Mouse (Mus musculus): ENCODE data around the gene Arhgap45. TPM values are rescaled to one million over a fixed set of nuclear protein-coding genes. Genes with fewer than 3 reads are reported as not detected.
A peak's percentile ranks its signal among the peaks of the same experiment; 100 is the strongest.

The Arhgap45 gene
- total and polyA plus RNA-seq, 3 experiments, result 3.5 to 16.6 (median 5.1) TPM

DNA sequence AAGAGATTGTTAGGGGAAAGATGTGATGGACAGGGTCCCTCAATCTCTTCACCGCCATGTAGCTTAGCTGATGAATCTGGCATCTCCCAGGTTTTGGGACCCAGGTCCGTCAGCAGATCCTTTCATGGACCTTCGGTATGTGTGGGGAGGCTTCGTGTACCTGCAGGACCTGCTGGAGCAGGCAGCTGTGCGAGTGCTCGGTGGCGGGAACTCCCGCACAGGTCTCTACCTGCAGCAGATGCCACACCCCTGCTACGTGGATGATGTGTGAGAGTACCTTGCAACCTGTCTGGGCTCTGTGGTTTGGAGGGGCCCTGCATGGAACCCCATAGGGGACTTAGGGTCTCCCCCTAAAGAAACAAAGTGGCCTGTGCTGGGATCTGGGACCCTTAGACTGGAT, 14.5 kb upstream of the Arhgap45 start:
- H3K36me3 ChIP-seq (ENCODE audit: control insufficient read depth, insufficient read depth, low read length), result no peaks in the 10 kb centered on the region
- H3K4me1 ChIP-seq (ENCODE audit: control insufficient read depth, insufficient read depth, low read length), result peaks cover 6% of the 10 kb centered on the region
- H3K27me3 ChIP-seq (ENCODE audit: control insufficient read depth, insufficient read depth, low read length), result no peaks in the 10 kb centered on the region
- H3K79me2 ChIP-seq (replicated peaks; ENCODE audit: control insufficient read depth, insufficient read depth, low read length), result no peaks in the 10 kb centered on the region
- no peak for TF ChIP-seq POLR2A (IDR thresholded peaks at IDR 0.05; ENCODE audit: insufficient read depth, low read depth, low read length)
- no peak for TF ChIP-seq CTCF (IDR thresholded peaks at IDR 0.05)
- TF ChIP-seq EP300 (IDR thresholded peaks at IDR 0.05; ENCODE audit: insufficient read depth, low read depth, low read length), result no peak
- no peak overlapping the region for H3K27ac ChIP-seq
- DNase-seq, result no peak
- H3K4me3 ChIP-seq, result no peak overlapping the region
- H3K9ac ChIP-seq (ENCODE audit: low read depth, low read length), result no peak overlapping the region
- 96% methylated on average over 9 of the region's 9 CpGs for WGBS
- intact Hi-C loops (cut with DNase I), result loop anchor here (2.0 kb wide), 1 partner anchor 17 kb away; no protein-coding TSS in a partner anchor

DNA sequence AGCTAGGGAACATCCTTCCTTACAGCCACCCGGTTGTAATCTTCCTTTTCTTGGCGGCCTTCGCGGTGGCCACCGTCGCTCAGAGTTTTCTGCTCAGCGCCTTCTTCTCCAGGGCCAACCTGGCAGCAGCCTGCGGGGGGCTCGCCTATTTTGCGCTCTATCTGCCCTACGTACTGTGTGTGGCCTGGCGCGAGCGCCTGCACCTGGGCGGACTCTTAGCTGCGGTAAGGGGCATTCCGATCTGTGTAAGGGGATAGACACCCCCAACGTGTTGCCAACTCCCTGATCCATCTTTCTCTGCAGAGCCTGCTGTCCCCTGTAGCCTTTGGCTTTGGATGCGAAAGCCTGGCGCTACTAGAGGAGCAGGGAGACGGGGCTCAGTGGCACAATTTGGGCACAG, 13.6 kb upstream of the Arhgap45 start:
- Histone ChIP-seq H3K4me1 (ENCODE audit: control insufficient read depth, insufficient read depth, low read length) (peaks cover 5% of the 10 kb centered on the region), H3K27ac (peak overlapping the region; percentile 83), H3K27me3 (ENCODE audit: control insufficient read depth, insufficient read depth, low read length) (no peaks in the 10 kb centered on the region), H3K4me3 (no peak overlapping the region), H3K79me2 (replicated peaks; ENCODE audit: control insufficient read depth, insufficient read depth, low read length) (no peaks in the 10 kb centered on the region), H3K36me3 (ENCODE audit: control insufficient read depth, insufficient read depth, low read length) (no peaks in the 10 kb centered on the region), H3K9ac (ENCODE audit: low read depth, low read length) (peak overlapping the region; percentile 3; the same call in 1 of the 2 replicates)
- 61% methylated on average over 21 of the region's 21 CpGs for WGBS
- intact Hi-C loops (cut with DNase I), result loop anchor here (2.0 kb wide), 1 partner anchor 16 kb away; no protein-coding TSS in a partner anchor
- DNase-seq, result no peak
- no peak for TF ChIP-seq POLR2A (IDR thresholded peaks at IDR 0.05; ENCODE audit: insufficient read depth, low read depth, low read length)
- TF ChIP-seq CTCF (IDR thresholded peaks at IDR 0.05), result no peak
- no peak for TF ChIP-seq EP300 (IDR thresholded peaks at IDR 0.05; ENCODE audit: insufficient read depth, low read depth, low read length)

DNA sequence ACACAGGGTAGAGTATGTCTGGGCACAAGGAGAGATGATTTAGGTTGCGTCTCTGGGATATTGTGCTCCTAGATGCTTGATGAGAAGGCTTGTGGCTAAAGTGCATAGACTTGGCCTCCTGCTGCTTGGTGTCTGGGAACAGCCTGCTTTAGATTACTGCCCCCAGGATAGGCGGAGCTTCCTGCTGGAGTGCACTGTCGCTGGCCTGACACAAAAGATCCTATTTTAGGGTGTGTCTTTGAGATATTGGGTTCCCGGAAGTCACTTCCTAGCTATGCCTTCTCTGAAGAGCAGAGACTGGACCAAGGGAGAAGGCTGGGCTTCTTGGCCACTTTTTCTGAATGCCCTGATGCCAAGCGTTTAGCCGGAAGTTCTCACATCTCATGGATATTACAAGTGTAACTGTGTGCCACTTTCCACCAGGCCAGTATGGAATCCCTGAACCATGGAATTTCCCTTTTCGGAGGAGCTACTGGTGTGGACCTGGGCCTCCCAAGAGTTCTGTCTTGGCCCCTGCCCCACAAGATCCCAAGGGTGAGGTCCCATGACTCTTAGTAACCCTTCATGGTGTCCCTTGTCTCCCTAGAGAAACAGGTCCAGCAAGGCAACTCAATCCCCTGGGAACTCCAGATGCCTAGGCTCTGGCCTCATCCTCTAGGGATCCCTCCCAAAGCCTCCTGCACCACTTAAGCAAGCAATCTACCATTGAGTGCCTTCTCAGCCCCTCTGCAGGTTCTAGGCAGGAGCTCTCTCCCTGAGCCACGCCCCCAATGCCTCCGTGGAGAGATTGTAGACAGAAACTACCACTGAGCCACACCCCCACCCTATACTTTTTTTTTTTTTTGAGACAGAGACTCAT, 12.8 kb upstream of the Arhgap45 start:
- WGBS, result 55% methylated on average over 9 of the region's 9 CpGs
- Histone ChIP-seq H3K36me3 (ENCODE audit: control insufficient read depth, insufficient read depth, low read length) (no peaks in the 10 kb centered on the region), H3K9ac (ENCODE audit: low read depth, low read length) (no peak overlapping the region; the same call in 1 of the 2 replicates), H3K79me2 (replicated peaks; ENCODE audit: control insufficient read depth, insufficient read depth, low read length) (no peaks in the 10 kb centered on the region), H3K27ac (peak overlapping the region; percentile 83), H3K4me1 (ENCODE audit: control insufficient read depth, insufficient read depth, low read length) (peaks cover 5% of the 10 kb centered on the region), H3K27me3 (ENCODE audit: control insufficient read depth, insufficient read depth, low read length) (no peaks in the 10 kb centered on the region), H3K4me3 (no peak overlapping the region)
- intact Hi-C loops (cut with DNase I), result loop anchor here (2.0 kb wide), 1 partner anchor 15 kb away; no protein-coding TSS in a partner anchor
- TF ChIP-seq POLR2A (IDR thresholded peaks at IDR 0.05; ENCODE audit: insufficient read depth, low read depth, low read length) (peak; percentile 36; the same call in 1 of the 2 replicates), CTCF (IDR thresholded peaks at IDR 0.05) (no peak), EP300 (IDR thresholded peaks at IDR 0.05; ENCODE audit: insufficient read depth, low read depth, low read length) (peak; percentile 55; the same call in 1 of the 2 replicates)
- no peak for DNase-seq

GRCm38 (mm10) chr10:80004233-80004705, 12.2 kb upstream of the Arhgap45 start:
- H3K27ac ChIP-seq, result no peak overlapping the region
- 74% methylated on average over 8 of the region's 8 CpGs for WGBS
- H3K9ac ChIP-seq (ENCODE audit: low read depth, low read length), result no peak overlapping the region
- peaks cover 5% of the 10 kb centered on the region for H3K4me1 ChIP-seq (ENCODE audit: control insufficient read depth, insufficient read depth, low read length)
- H3K27me3 ChIP-seq (ENCODE audit: control insufficient read depth, insufficient read depth, low read length), result no peaks in the 10 kb centered on the region
- intact Hi-C loops (cut with DNase I), result no loop called here
- DNase-seq, result no peak
- no peak for TF ChIP-seq EP300 (IDR thresholded peaks at IDR 0.05; ENCODE audit: insufficient read depth, low read depth, low read length)
- TF ChIP-seq POLR2A (IDR thresholded peaks at IDR 0.05; ENCODE audit: insufficient read depth, low read depth, low read length), result no peak
- no peak for TF ChIP-seq CTCF (IDR thresholded peaks at IDR 0.05)
- no peaks in the 10 kb centered on the region for H3K79me2 ChIP-seq (replicated peaks; ENCODE audit: control insufficient read depth, insufficient read depth, low read length)
- H3K36me3 ChIP-seq (ENCODE audit: control insufficient read depth, insufficient read depth, low read length), result no peaks in the 10 kb centered on the region
- no peak overlapping the region for H3K4me3 ChIP-seq

GRCm38 (mm10) chr10:80011740-80012139, 4.7 kb upstream of the Arhgap45 start:
- no peak overlapping the region for H3K4me3 ChIP-seq
- WGBS, result 87% methylated on average over 6 of the region's 6 CpGs
- intact Hi-C loops (cut with DNase I), result no loop called here
- no peak for DNase-seq
- no peaks in the 10 kb centered on the region; the same call in 1 of the 2 replicates for H3K4me1 ChIP-seq (ENCODE audit: control insufficient read depth, insufficient read depth, low read length)
- H3K79me2 ChIP-seq (replicated peaks; ENCODE audit: control insufficient read depth, insufficient read depth, low read length), result no peaks in the 10 kb centered on the region
- H3K36me3 ChIP-seq (ENCODE audit: control insufficient read depth, insufficient read depth, low read length), result no peaks in the 10 kb centered on the region
- TF ChIP-seq CTCF (IDR thresholded peaks at IDR 0.05) (no peak), EP300 (IDR thresholded peaks at IDR 0.05; ENCODE audit: insufficient read depth, low read depth, low read length) (no peak), POLR2A (IDR thresholded peaks at IDR 0.05; ENCODE audit: insufficient read depth, low read depth, low read length) (no peak)
- H3K27ac ChIP-seq, result no peak overlapping the region
- no peak overlapping the region for H3K9ac ChIP-seq (ENCODE audit: low read depth, low read length)
- H3K27me3 ChIP-seq (ENCODE audit: control insufficient read depth, insufficient read depth, low read length), result no peaks in the 10 kb centered on the region

- no peaks in the 10 kb centered on the region for H3K27me3 ChIP-seq (ENCODE audit: control insufficient read depth, insufficient read depth, low read length)
- 79% methylated on average over 25 of the region's 25 CpGs for WGBS
- H3K36me3 ChIP-seq (ENCODE audit: control insufficient read depth, insufficient read depth, low read length), result no peaks in the 10 kb centered on the region
- H3K27ac ChIP-seq, result no peak overlapping the region
- no peak for DNase-seq
- no peaks in the 10 kb centered on the region; the same call in 1 of the 2 replicates for H3K4me1 ChIP-seq (ENCODE audit: control insufficient read depth, insufficient read depth, low read length)
- no peaks in the 10 kb centered on the region for H3K79me2 ChIP-seq (replicated peaks; ENCODE audit: control insufficient read depth, insufficient read depth, low read length)
- intact Hi-C loops (cut with DNase I), result no loop called here
- no peak overlapping the region for H3K4me3 ChIP-seq
- no peak overlapping the region for H3K9ac ChIP-seq (ENCODE audit: low read depth, low read length)
- TF ChIP-seq POLR2A (IDR thresholded peaks at IDR 0.05; ENCODE audit: insufficient read depth, low read depth, low read length), result no peak
- no peak for TF ChIP-seq CTCF (IDR thresholded peaks at IDR 0.05)
These were observed 2.8 kb upstream of the Arhgap45 start for GRCm38 (mm10) chr10:80013609-80014008.

Data from heart, adult 2 months (tissue).